Mouse (Mus musculus): ENCODE results near the gene Taar7d.
A peak's percentile ranks its signal among the peaks of the same experiment; 100 is the strongest.
"Not testable (repeated sequence)": the region's sequence is repeated elsewhere in the genome, so short reads cannot be mapped to it uniquely, and the experiment has no call there.

Gene Taar7d

DNA sequence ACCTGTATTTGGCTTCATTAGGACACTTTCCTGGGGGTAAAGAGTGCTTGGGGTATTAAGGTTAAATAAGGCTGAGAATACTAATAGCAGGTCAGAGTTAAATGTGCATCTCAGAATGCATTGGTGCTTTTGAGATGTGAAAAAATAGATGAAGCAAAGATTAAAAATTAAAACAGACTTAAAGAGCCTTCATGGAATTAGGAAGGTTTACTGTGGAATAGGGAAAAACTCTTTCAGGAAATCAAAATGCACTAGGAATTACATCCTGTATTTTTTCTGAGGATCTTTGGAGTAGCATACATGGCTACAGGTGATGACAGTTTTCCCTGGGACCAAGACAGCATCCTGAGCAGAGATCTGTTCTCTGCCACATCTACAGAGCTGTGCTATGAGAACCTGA, at the start of gene Taar7d:
Gene Taar7d, plus strand, starts transcription at position 301 of the 400 bp plus-strand sequence.
- no peak for DNase-seq

DNA sequence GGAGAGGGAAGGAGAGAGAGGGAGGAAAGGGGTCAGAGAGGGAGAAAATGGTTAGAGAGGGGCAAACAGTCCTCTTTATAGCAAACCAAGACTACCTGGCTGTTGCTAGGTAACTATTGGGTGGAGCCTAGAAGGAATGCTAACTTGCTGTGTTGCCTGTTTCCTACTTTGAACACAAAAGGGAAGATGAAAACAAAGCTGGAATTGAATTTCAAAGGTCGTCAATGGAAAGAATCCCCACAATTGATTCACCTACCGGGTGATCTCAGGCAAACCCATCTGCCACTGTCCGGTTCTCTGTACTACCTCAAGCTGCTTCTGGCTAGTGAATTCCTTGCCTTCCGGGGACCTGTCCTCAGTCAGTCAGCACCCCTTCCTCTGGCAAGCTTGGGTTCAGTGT, 49.1 kb upstream of the Taar7d start:
- DNase-seq = no peak

DNA sequence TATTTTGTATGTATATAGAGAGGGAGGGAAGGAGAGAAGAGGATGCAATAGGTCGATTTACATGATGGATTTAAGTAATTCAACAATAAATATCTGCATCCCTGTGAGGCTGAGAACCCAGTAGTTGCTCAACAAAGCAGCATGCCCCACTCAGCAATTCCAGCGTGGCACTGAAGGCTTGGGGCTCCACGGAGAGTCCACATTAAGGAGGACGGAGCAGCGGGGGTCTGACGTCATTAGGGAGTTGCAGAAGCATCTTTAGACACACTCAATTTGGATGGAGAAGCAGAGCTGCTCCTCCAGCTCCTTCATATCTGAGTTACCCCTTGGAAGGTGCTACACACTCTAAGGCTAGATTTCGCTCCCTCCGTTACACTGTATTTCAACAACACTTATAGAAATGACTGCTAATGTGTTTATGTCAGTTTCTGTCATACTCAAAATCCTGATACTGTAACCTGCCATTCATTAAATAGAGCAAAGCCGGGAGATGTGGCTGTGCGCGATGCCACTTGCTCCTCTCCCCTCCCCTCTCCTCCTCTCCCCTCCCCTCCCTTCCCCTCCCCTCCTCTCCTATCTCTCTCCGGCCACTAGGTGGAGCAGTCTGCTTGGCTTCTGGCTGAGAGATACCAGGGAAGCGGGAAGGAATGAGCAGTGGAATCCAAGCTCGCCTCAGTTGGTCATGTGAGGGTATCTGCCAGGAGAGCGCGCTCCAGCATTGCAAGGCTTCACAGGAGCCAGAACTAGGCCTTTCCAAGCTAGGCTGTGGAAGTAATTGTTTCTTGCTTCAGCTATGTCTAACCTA, 47.9 kb upstream of the Taar7d start:
- DNase-seq = peak; percentile 65

DNA sequence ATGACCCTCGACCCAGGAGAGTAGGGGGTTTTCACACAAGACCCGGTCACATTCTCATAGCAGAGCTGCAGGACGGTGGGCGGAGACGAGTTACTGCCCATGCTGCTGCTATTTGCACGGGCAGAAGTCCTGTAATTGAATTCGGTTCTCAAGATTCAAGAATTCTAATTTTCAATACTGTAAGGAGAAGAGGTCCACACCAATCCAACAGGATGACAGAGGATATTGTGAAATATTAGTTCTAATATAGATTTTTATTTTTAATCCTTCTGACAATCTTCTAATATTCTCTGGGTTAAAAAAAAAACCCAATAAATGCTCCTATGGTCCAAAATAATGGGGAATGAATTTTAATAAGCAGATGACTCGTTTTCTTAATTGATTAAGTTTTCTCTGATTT, 41.5 kb upstream of the Taar7d start, which contains the start of gene Taar6:
Gene Taar6, minus strand, starts transcription at position 101 of the 400 bp plus-strand sequence.
- DNase-seq = no peak

DNA sequence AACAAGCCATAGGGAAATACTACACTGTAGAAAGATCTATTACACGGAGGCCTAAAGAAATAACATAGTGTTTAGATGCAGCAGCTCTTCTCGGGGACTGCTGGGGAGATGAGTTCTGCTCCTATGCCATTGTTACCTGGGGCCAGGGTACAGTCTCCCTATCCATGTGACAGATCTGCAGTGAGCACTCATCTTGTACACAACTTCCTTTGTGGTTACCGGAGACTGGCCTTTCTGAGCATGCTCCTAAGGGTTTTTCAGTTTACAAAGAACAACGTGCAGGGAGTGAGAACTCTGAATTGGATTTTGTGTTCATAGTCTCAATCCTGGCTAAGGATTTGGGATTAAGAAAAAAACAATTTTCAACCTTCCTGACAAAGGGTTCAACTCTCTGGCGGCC, 40.6 kb upstream of the Taar7d start:
- no peak for DNase-seq

DNA sequence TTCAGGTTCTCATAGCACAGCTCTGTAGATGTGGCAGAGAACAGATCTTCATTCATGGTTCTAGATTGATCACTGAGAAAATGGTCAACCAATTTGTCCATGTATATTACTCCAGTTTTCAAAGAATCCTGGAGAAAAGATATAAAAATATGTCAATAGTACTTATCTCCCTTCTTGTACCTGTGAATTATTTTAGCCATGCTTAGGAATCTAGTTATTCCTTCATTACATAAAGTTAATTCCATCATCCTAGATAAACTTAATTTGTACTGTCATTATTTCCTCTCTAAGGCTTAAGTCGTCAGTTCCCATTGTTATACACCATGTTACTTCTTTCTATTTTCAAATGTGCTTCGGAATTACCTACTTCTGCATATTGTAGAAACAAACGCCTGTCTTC, 33.6 kb upstream of the Taar7d start, which contains the start of gene Taar7a:
Gene Taar7a, minus strand, starts transcription at position 101 of the 400 bp plus-strand sequence.
- no peak for DNase-seq

DNA sequence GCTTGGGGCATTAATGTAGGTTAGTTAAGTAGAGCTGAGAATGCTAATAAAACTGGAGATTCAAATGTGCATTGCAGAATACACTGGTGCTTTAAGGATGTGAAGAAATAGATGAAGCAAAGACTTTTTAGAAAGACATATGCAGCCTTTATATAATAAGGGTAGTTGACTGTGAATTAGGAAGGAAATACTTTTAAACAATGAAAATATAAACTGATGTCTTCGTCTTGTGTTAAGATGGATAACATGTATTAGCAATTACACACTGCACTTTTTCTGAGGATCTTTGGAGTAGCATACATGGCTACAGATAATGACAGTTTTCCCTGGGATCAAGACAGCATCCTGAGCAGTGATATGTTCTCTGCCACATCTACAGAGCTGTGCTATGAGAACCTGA, 27.4 kb upstream of the Taar7d start, which contains the start of gene Taar7b:
Gene Taar7b, plus strand, starts transcription at position 301 of the 400 bp plus-strand sequence.
- DNase-seq = no peak

DNA sequence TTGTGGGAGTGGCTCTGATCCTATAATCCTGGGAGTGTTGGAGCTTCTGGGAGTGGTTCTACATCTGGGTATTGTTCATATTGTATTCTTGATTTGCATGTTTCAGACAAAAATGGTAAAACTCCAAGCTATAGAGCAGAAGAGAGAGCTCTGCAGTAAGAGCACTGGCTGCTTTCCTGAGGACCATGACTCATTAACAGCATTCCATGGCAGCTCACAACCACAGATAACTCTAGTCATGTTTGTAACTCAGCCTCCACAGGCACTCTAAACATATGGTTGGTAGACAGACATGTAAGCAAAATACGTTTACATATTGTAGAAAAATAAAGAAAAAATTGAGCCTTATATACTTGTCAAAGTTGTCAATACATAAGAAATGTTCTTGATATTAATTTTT, 20.6 kb upstream of the Taar7d start:
- no peak for DNase-seq

DNA sequence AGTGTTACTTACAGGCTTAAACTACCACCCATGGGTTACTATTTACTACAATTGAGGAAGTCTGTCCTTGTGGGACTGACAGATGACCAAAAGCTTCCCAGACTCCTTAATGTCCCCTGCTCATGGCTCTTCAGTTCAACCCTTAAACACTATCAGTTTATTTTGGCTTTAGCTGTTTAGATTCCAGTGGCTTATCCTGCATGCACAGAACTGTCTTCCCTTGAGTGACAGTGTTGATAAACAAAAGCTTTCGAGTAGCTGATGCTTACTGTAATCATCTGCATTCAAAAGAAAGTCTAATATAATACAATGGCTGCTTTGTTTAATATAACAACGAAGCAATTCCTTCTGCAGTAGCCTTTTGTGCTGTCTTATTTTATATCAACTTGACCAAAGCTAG, 20.0 kb upstream of the Taar7d start:
- DNase-seq = no peak

DNA sequence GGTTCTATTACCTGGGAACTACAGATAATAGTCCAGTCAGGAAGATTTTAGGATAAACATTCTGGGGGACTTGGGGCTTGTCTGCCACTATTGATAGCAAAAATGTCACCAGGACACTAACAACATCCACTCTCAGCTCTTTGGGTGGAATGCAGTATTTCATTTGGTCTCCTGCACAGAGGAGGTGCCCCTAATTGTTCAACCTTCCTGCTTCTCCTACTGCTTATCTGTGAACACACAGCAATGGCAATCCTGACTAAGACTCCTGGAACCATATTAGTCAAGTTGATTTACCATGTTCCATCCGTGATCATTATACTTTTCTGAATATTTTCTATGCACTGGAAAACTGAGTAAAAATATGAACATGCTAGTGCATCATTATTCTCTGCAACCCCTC, 18.9 kb upstream of the Taar7d start:
- no peak for DNase-seq

DNA sequence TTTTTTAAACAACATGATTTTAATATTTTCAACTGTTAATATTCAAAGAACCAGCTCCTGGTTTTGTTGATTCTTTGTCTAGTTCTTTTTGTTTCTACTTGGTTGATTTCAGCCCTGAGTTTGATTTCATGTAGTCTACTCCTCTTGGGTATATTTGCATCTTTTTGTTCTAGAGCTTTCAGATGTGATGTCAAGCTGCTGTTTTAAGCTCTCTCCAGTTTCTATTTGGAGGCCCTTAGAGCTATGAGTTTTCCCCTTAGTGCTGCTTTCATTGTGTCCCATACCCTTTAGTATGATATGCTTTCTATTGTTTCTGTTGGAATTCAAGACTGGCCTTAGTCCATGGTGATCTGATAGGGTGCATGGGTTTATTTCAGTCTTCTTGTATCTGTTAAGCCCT, 4.3 kb downstream of the Taar7d start:
- DNase-seq = no peak

DNA sequence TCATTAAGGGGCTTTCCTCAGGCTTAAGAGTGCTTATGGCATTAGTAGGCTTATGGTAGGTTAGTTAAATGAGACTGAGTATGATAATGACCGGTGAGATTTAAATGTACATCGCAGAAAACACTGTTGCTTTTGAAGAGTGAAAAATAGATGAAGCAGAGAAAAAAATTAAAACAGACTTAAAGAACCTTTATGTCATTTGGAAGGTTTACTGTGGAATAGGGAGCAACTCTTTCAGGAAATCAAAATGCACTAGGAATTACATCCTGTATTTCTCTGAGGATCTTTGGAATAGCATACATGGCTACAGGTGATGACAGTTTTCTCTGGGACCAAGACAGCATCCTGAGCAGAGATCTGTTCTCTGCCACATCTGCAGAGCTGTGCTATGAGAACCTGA, 10.3 kb downstream of the Taar7d start, which contains the start of gene Taar7e:
Gene Taar7e, plus strand, starts transcription at position 301 of the 400 bp plus-strand sequence.
- DNase-seq = no peak

DNA sequence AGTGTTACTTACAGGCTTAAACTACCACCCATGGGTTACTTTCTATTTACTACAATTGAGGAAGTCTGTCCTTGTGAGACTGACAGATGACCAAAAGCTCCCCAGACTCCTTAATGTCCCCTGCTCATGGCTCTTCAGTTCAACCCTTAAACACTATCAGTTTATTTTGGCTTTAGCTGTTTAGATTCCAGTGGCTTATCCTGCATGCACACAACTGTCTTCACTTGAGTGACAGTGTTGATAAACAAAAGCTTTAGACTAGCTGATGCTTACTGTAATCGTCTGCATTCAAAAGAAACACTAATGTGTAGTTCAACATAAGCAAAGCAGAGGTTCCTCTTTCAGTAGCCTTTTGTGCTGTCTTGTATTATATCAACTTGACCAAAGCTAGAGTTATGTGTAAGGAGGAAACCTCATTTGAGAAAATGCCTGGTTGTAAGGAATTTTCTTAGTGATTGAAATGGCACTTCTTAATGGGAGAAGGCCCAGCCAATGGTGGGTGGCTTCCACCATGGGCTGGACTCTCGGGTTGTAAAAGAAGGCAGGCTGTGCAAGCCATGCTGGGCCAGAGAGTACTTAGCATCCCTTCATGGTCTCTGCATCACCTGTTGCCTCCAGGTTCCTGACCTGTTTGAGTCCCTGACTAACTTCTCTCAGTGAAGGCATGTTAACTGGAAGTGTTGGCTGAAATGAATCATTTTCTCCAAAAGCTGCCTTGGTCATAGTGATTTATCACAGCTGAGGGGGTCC, 13.3 kb downstream of the Taar7d start:
- no peak for DNase-seq

DNA sequence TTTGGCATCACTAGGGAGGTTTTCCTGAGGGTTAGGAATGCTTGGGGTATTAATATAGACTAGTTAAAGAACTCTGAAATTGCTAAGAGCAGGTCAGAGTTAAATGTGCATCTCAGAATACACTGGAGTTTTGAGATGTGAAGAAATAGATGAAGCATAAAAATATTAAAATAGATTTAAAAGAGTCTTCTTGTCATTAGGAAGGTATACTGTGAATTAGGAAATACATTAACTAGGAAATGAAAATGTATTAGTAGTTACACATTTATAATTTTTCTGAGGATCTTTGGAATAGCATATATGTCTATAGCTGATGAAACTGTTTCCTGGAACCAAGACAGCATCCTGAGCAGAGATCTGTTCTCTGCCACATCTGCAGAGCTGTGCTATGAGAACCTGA, 22.2 kb downstream of the Taar7d start, which contains the start of gene Taar7f:
Gene Taar7f, plus strand, starts transcription at position 301 of the 400 bp plus-strand sequence.
- no peak for DNase-seq

DNA sequence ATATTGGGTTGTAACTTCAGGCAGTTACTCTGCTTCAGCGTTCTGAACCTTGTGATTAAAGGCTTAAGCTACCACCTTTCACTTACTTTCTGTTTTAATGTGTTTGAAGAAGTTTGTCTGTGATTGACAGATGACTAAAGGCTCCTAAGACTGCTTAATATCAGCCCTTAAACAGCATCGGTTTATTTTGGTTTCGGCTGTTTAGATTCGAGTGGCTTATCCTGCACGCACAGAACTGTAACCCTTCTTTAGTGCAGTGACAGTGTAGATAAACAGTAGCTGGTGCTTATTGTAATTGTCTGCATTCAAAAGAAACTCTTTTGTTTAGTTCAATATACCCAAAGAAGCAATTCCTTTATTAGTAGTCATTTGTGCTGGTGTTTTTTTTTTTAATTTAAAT, 25.0 kb downstream of the Taar7d start:
- no peak for DNase-seq

DNA sequence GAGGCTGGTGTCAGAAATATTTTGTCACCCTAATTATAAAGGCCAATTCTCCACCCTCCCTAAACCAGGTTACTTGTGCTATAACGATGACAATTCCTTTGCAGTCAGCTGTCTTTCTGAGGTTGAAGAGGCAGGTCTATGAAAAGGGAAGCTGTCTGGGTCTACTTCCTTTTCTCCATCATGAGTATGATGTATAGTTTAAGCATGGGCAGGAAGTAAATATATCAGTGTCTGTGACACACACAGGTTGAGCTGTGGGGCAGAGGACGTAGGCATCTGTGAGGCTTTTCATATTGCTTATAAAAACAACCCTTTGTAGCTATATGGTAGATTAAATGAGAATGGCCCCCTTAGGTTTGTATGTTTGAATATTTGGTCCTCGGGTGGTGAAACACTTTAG, 32.0 kb downstream of the Taar7d start:
- no peak for DNase-seq

DNA sequence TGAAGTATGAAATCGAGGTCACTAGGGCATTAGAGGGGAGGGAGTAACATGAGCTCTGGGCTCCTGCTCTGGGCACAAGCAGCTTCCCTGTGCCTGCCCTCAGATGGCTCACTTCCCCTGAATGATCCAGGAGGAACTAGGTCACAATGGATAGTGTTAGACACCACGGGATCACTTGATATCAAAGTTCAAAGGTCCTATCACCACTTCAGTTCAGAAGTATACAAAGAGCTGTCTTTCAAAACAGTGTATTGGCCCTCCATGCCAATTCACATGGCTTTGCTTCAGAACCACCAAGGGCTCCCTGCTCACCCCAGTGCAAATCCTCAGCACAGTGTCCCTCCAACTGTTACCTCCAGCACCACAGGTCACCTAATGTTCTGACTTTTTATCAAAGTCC, 47.7 kb downstream of the Taar7d start:
- DNase-seq = not testable (repeated sequence)

DNA sequence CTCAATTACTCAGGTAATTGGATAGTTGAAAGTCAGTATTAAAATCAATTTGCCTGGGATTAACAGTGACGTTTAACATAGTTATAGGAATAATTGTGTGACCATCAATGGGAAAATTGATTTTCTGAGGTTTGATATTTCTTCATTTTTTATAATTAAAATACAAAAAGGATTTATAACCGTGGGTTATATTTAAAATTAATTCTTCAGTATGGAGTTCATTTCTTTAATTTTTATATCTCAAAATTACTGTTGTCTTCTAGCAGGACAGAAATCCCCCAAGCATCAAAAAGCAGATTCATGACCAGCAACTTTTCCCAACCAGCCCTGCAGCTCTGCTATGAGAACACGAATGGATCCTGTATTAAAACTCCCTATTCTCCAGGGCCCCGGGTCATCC, 49.2 kb downstream of the Taar7d start, which contains the start of gene Taar8a:
Gene Taar8a, plus strand, starts transcription at position 301 of the 400 bp plus-strand sequence.
- DNase-seq = not testable (repeated sequence)

Data from layer of hippocampus, adult 9-11 months (tissue).